Mouse (Mus musculus): ENCODE data around the gene Heatr5b. TPM values are rescaled to one million over a fixed set of nuclear protein-coding genes. Genes with fewer than 3 reads are reported as not detected.

Gene Heatr5b
- polyA plus RNA-seq, 1 experiment from 2014 or later: 20.1 TPM

DNA sequence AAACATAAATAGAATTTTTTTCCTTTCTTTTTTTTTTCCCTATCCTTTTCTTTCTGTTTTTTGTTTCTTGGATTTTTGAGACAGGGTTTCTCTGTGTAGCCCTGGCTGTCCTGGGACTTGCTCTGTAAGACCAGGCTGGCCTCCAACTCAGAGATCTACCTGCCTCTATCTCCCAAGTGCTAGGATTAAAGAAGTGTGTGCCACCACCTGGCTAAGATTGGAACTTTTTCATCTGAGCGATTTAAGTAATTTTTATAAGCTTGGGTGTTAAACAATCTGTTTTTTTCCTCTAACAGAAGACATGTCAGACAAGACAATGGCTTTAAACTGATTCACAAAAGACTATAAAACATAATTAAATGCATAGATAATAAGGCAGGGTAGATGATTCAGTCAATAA lies 96.7 kb downstream of the Heatr5b start:
- no peak overlapping the region for H3K9ac ChIP-seq
- no peaks in the 10 kb centered on the region for H3K27me3 ChIP-seq (ENCODE audit: control insufficient read depth, insufficient read depth, low read length)
- H3K9me3 ChIP-seq (ENCODE audit: control insufficient read depth, low read length): no peaks in the 10 kb centered on the region
- H3K4me2 ChIP-seq (replicated peaks): no peak overlapping the region
- peaks cover 17% of the 10 kb centered on the region for H3K4me1 ChIP-seq (replicated peaks; ENCODE audit: control insufficient read depth, insufficient read depth, low read length)
- H3K36me3 ChIP-seq (replicated peaks; ENCODE audit: control insufficient read depth, insufficient read depth): no peaks in the 10 kb centered on the region
- ATAC-seq (ENCODE audit: low FRiP score) (no peak), DNase-seq (ENCODE audit: low spot score) (no peak)
- 48% methylated on average over 1 of the region's 1 CpGs for WGBS
- no peak overlapping the region for H3K4me3 ChIP-seq (replicated peaks; ENCODE audit: low read length)
- H3K27ac ChIP-seq: no peak overlapping the region

GRCm38 (mm10) chr17:78737771-78738170 lies 97.4 kb downstream of the Heatr5b start:
- Histone ChIP-seq H3K27ac (no peak overlapping the region), H3K9ac (no peak overlapping the region), H3K36me3 (replicated peaks; ENCODE audit: control insufficient read depth, insufficient read depth) (no peaks in the 10 kb centered on the region), H3K4me2 (replicated peaks) (no peak overlapping the region), H3K4me1 (replicated peaks; ENCODE audit: control insufficient read depth, insufficient read depth, low read length) (peaks cover 20% of the 10 kb centered on the region), H3K9me3 (ENCODE audit: control insufficient read depth, low read length) (no peaks in the 10 kb centered on the region), H3K27me3 (ENCODE audit: control insufficient read depth, insufficient read depth, low read length) (no peaks in the 10 kb centered on the region), H3K4me3 (replicated peaks; ENCODE audit: low read length) (no peak overlapping the region)
- 22% methylated on average over 2 of the region's 2 CpGs for WGBS
- DNase-seq (ENCODE audit: low spot score) (no peak), ATAC-seq (ENCODE audit: low FRiP score) (no peak)

DNA sequence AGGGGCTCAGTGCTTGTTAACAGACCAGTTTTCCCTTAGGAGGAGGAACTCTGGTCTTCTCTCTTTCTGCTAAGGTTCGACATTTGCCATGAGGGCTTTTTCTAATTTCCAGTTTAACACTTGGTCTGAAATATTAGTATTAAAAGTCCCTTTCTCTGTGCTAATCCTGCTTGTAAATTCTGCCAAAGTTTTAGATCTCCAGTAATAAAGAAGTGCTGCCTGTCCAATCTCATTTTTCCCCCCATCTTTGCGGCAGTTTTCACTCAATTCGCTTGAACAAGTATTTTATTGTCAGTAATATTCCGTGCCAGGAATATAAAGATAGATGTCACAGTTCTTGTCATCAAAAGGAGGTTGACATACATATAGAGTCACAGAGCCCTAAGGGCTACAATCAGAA lies 98.1 kb downstream of the Heatr5b start, which contains the start of gene Strn:
Gene Strn (minus strand): TSS at position 101 of the 400 bp plus-strand sequence.
- H3K4me2 ChIP-seq (replicated peaks): peak within 1 kb of the TSS; percentile 74
- H3K36me3 ChIP-seq (replicated peaks; ENCODE audit: control insufficient read depth, insufficient read depth): no peaks in the 10 kb centered on the region
- H3K4me1 ChIP-seq (replicated peaks; ENCODE audit: control insufficient read depth, insufficient read depth, low read length): peaks cover 25% of the 10 kb centered on the region
- ATAC-seq (ENCODE audit: low FRiP score) (no peak), DNase-seq (ENCODE audit: low spot score) (no peak)
- H3K27me3 ChIP-seq (ENCODE audit: control insufficient read depth, insufficient read depth, low read length): no peaks in the 10 kb centered on the region
- H3K9ac ChIP-seq: peak within 1 kb of the TSS; percentile 95
- 38% methylated on average over 4 of the region's 4 CpGs for WGBS
- no peaks in the 10 kb centered on the region for H3K9me3 ChIP-seq (ENCODE audit: control insufficient read depth, low read length)
- peak within 1 kb of the TSS; percentile 99 for H3K4me3 ChIP-seq (replicated peaks; ENCODE audit: low read length)
- H3K27ac ChIP-seq: peak within 1 kb of the TSS; percentile 82

GRCm38 (mm10) chr17:78736473-78736988 lies 98.6 kb downstream of the Heatr5b start:
- DNase-seq (ENCODE audit: low spot score) (peak; percentile 93), ATAC-seq (ENCODE audit: low FRiP score) (peak; percentile 99)
- no peaks in the 10 kb centered on the region for H3K36me3 ChIP-seq (replicated peaks; ENCODE audit: control insufficient read depth, insufficient read depth)
- peak overlapping the region; percentile 95 for H3K9ac ChIP-seq
- peak overlapping the region; percentile 74 for H3K4me2 ChIP-seq (replicated peaks)
- no peaks in the 10 kb centered on the region for H3K9me3 ChIP-seq (ENCODE audit: control insufficient read depth, low read length)
- no peaks in the 10 kb centered on the region for H3K27me3 ChIP-seq (ENCODE audit: control insufficient read depth, insufficient read depth, low read length)
- peaks cover 28% of the 10 kb centered on the region for H3K4me1 ChIP-seq (replicated peaks; ENCODE audit: control insufficient read depth, insufficient read depth, low read length)
- peak overlapping the region; percentile 82 for H3K27ac ChIP-seq
- under 1% methylated on average over 53 of the region's 60 CpGs for WGBS
- peak overlapping the region; percentile 99 for H3K4me3 ChIP-seq (replicated peaks; ENCODE audit: low read length)

DNA sequence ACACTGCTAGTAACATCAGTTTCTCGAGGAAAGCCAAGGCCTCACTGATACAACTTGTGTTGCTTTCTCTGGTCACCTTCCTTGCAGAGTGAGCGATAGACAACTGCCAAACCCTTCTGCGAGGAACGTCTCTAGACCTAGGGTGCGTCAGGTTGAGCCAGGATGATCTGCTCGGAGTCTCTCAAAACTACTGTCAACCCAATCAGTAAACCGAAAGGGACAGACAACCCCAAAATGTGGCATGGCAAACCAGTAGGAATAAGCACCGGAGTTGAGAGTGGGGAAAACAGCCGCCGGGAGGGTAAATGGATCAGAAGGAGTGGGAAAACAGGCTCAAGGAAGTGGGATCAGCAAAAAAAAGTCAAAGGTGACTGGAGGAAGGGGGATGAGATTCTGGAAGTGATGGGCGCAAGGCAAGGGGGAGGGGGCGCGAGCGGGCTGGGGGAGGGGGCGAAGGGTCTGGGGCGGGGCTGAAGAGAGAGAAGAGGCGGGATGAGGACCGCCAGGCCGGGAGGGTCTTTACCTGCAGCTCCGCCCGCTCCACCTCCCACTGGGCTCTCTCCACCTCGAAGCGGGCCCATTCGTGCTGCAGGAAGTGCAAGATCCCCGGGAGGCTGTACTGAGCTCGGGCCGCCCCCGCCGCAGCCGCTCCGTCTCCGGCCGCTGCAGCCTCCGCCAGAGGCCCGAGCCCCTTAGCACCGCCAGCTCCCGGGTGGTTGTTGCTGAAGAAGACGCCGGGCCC lies 99.3 kb downstream of the Heatr5b start:
- under 1% methylated on average over 36 of the region's 39 CpGs for WGBS
- Histone ChIP-seq H3K4me1 (replicated peaks; ENCODE audit: control insufficient read depth, insufficient read depth, low read length) (peaks cover 28% of the 10 kb centered on the region), H3K36me3 (replicated peaks; ENCODE audit: control insufficient read depth, insufficient read depth) (no peaks in the 10 kb centered on the region), H3K9ac (peak overlapping the region; percentile 95), H3K27me3 (ENCODE audit: control insufficient read depth, insufficient read depth, low read length) (no peaks in the 10 kb centered on the region), H3K27ac (peak overlapping the region; percentile 82), H3K4me2 (replicated peaks) (peak overlapping the region; percentile 74), H3K9me3 (ENCODE audit: control insufficient read depth, low read length) (no peaks in the 10 kb centered on the region), H3K4me3 (replicated peaks; ENCODE audit: low read length) (peak overlapping the region; percentile 99)
- DNase-seq (ENCODE audit: low spot score) (peak; percentile 30), ATAC-seq (ENCODE audit: low FRiP score) (peak; percentile 2)

- peak overlapping the region; percentile 7; the same call in 1 of the 2 replicates for H3K4me3 ChIP-seq (replicated peaks; ENCODE audit: low read length)
- no peaks in the 10 kb centered on the region for H3K27me3 ChIP-seq (ENCODE audit: control insufficient read depth, insufficient read depth, low read length)
- peak overlapping the region; percentile 74 for H3K4me2 ChIP-seq (replicated peaks)
- no peak overlapping the region for H3K9ac ChIP-seq
- DNase-seq (ENCODE audit: low spot score): no peak
- no peaks in the 10 kb centered on the region for H3K9me3 ChIP-seq (ENCODE audit: control insufficient read depth, low read length)
- H3K27ac ChIP-seq: no peak overlapping the region
- H3K4me1 ChIP-seq (replicated peaks; ENCODE audit: control insufficient read depth, insufficient read depth, low read length): peaks cover 28% of the 10 kb centered on the region
- 70% methylated on average over 10 of the region's 10 CpGs for WGBS
- H3K36me3 ChIP-seq (replicated peaks; ENCODE audit: control insufficient read depth, insufficient read depth): no peaks in the 10 kb centered on the region
- no peak for ATAC-seq (ENCODE audit: low FRiP score)
Observed at GRCm38 (mm10) chr17:78734806-78735205, 100.4 kb downstream of the Heatr5b start.

- no peak overlapping the region for H3K4me2 ChIP-seq (replicated peaks)
- WGBS: 51% methylated on average over 1 of the region's 1 CpGs
- H3K27ac ChIP-seq: no peak overlapping the region
- ATAC-seq (ENCODE audit: low FRiP score): no peak
- no peak overlapping the region for H3K9ac ChIP-seq
- DNase-seq (ENCODE audit: low spot score): no peak
- H3K36me3 ChIP-seq (replicated peaks; ENCODE audit: control insufficient read depth, insufficient read depth): no peaks in the 10 kb centered on the region
- H3K27me3 ChIP-seq (ENCODE audit: control insufficient read depth, insufficient read depth, low read length): no peaks in the 10 kb centered on the region
- H3K9me3 ChIP-seq (ENCODE audit: control insufficient read depth, low read length): no peaks in the 10 kb centered on the region
- H3K4me3 ChIP-seq (replicated peaks; ENCODE audit: low read length): no peak overlapping the region
- H3K4me1 ChIP-seq (replicated peaks; ENCODE audit: control insufficient read depth, insufficient read depth, low read length): peaks cover 29% of the 10 kb centered on the region
Observed at GRCm38 (mm10) chr17:78732056-78732455, 103.1 kb downstream of the Heatr5b start.

- Histone ChIP-seq H3K27me3 (ENCODE audit: control insufficient read depth, insufficient read depth, low read length) (no peaks in the 10 kb centered on the region), H3K4me2 (replicated peaks) (no peak overlapping the region), H3K4me1 (replicated peaks; ENCODE audit: control insufficient read depth, insufficient read depth, low read length) (peaks cover 7% of the 10 kb centered on the region; the same call in 1 of the 2 replicates), H3K36me3 (replicated peaks; ENCODE audit: control insufficient read depth, insufficient read depth) (no peaks in the 10 kb centered on the region), H3K9me3 (ENCODE audit: control insufficient read depth, low read length) (no peaks in the 10 kb centered on the region), H3K9ac (no peak overlapping the region), H3K4me3 (replicated peaks; ENCODE audit: low read length) (no peak overlapping the region), H3K27ac (no peak overlapping the region)
- no peak for ATAC-seq (ENCODE audit: low FRiP score)
- no peak for DNase-seq (ENCODE audit: low spot score)
- WGBS: 71% methylated on average over 14 of the region's 14 CpGs
Observed at GRCm38 (mm10) chr17:78726746-78727449, 108.3 kb downstream of the Heatr5b start.

DNA sequence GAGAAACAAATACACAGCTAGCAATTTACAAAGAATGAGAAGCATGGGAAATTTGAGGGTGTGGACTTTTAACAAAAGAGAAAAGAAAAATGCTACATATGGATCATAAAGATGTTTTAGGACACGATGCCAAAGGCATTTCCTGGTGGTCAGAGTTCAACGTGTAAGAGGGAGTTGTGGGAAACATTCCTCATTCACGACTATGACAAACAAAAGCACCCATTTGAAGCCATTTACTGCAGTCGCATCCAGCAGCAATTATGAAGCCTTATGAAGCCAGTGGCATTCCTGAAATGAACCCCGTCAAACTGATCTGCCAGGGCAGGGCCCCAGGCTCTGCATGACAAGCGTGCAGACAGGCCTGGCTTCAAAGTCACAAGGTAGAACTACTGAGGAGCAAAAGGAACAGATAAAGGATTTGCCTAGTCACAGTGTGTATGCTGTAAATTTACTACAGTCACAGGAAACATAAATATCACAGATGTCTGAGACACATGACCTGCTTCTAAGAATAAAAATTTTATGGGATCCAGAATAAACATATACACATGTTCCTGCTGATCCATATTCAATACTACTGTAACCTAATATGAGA lies 110.6 kb downstream of the Heatr5b start:
- WGBS: 74% methylated on average over 6 of the region's 6 CpGs
- no peaks in the 10 kb centered on the region for H3K36me3 ChIP-seq (replicated peaks; ENCODE audit: control insufficient read depth, insufficient read depth)
- 0 out of 2 replicates have a peak, but pooled peaks cover 6% of the 10 kb centered on the region for H3K4me1 ChIP-seq (replicated peaks; ENCODE audit: control insufficient read depth, insufficient read depth, low read length)
- no peak overlapping the region for H3K9ac ChIP-seq
- H3K4me3 ChIP-seq (replicated peaks; ENCODE audit: low read length): no peak overlapping the region
- H3K9me3 ChIP-seq (ENCODE audit: control insufficient read depth, low read length): no peaks in the 10 kb centered on the region
- H3K27ac ChIP-seq: no peak overlapping the region
- no peak overlapping the region for H3K4me2 ChIP-seq (replicated peaks)
- DNase-seq (ENCODE audit: low spot score): no peak
- no peaks in the 10 kb centered on the region for H3K27me3 ChIP-seq (ENCODE audit: control insufficient read depth, insufficient read depth, low read length)
- no peak for ATAC-seq (ENCODE audit: low FRiP score)

All from hindbrain, embryonic 14.5 days (tissue).